8 mouse cellular contexts compared by ENCODE assay signal in the genomic region with DNA sequence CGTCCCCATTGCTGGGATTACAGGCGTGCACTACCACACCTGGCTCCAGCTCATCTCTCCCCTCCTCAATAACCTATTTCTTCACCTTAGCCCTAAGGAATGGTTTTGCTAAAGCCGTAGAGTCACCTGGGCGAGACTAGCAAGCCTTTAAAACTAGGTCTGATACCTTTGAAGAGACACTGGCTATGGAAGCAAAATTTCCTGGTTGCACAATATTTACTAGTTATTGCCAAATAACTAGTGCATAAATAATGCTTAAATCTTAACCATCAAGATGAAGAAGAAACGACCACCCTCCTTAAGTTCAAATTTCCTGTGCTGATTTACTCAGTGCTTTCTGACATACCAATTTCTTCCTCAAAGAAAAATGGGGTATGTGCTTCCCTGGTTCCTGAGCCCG. TPM values are rescaled to one million over a fixed set of nuclear protein-coding genes. Genes with fewer than 3 reads are reported as not detected.
A peak's percentile ranks its signal among the peaks of the same experiment; 100 is the strongest.
DNase-seq lines count a peak whose midpoint lies in the region; ATAC-seq and TF ChIP-seq lines count a peak whose summit lies in the region.

No protein-coding gene starts in this region.

- peaks cover 54% of the 10 kb centered on the region for H3K27me3 ChIP-seq in embryonic facial prominence, embryonic 12.5 days
- H3K27me3 ChIP-seq in intestine, embryonic 15.5 days (replicated peaks), result peaks cover 46% of the 10 kb centered on the region
- H3K27me3 ChIP-seq in neural tube, embryonic 12.5 days (replicated peaks), result peaks cover 49% of the 10 kb centered on the region

- peak overlapping the region; percentile 58 for H3K4me2 ChIP-seq in embryonic facial prominence, embryonic 12.5 days (replicated peaks)
- H3K4me2 ChIP-seq in intestine, embryonic 15.5 days (replicated peaks), result peak overlapping the region; percentile 72
- peak overlapping the region; percentile 83 for H3K4me2 ChIP-seq in neural tube, embryonic 12.5 days (replicated peaks)

- peak overlapping the region; percentile 81 for H3K4me3 ChIP-seq in left cerebral cortex, adult 2 months
- peak overlapping the region; percentile 31 for H3K4me3 ChIP-seq in embryonic facial prominence, embryonic 12.5 days
- H3K4me3 ChIP-seq in intestine, embryonic 15.5 days (replicated peaks), result peak overlapping the region; percentile 27
- peak overlapping the region; percentile 16; the same call in 1 of the 2 replicates for H3K4me3 ChIP-seq in neural tube, embryonic 12.5 days

- no peak overlapping the region for H3K9ac ChIP-seq in embryonic facial prominence, embryonic 12.5 days
- peak overlapping the region; percentile 20; the same call in 1 of the 2 replicates for H3K9ac ChIP-seq in intestine, embryonic 15.5 days
- no peak overlapping the region for H3K9ac ChIP-seq in neural tube, embryonic 12.5 days

- DNase-seq in left cerebral cortex, adult 2 months (ENCODE audit: extremely low spot score in 1 of 2, low spot score in 2 of 2), result no peak
- DNase-seq in left cerebral cortex, adult 18-20 months (ENCODE audit: low spot score in 2 of 2), result no peak
- DNase-seq in MN1 (ENCODE audit: low spot score), result no peak
- no peak for DNase-seq in ovary, postnatal 14 days (ENCODE audit: low spot score)
- DNase-seq in kidney, adult 11 months, result no peak

- peaks cover 27% of the 10 kb centered on the region for H3K4me1 ChIP-seq in embryonic facial prominence, embryonic 12.5 days
- H3K4me1 ChIP-seq in intestine, embryonic 15.5 days (replicated peaks), result peaks cover 26% of the 10 kb centered on the region
- peaks cover 33% of the 10 kb centered on the region for H3K4me1 ChIP-seq in neural tube, embryonic 12.5 days

- ATAC-seq in embryonic facial prominence, embryonic 12.5 days (ENCODE audit: insufficient number of reproducible peaks, insufficient read depth, low FRiP score, low TSS enrichment), result no peak
- ATAC-seq in intestine, embryonic 15.5 days, result no peak
- peak; percentile 1; the same call in 1 of the 2 replicates for ATAC-seq in neural tube, embryonic 12.5 days (ENCODE audit: low FRiP score, low read depth)

- H3K27ac ChIP-seq in left cerebral cortex, adult 2 months, result no peak overlapping the region
- no peak overlapping the region for H3K27ac ChIP-seq in embryonic facial prominence, embryonic 12.5 days
- no peak overlapping the region for H3K27ac ChIP-seq in intestine, embryonic 15.5 days
- H3K27ac ChIP-seq in neural tube, embryonic 12.5 days, result no peak overlapping the region

- TF ChIP-seq CTCF in left cerebral cortex, adult 2 months (IDR thresholded peaks at IDR 0.05), result no peak

- H3K36me3 ChIP-seq in embryonic facial prominence, embryonic 12.5 days, result no peaks in the 10 kb centered on the region
- no peaks in the 10 kb centered on the region for H3K36me3 ChIP-seq in intestine, embryonic 15.5 days
- no peaks in the 10 kb centered on the region for H3K36me3 ChIP-seq in neural tube, embryonic 12.5 days

- 19% methylated on average over 6 of the region's 6 CpGs for WGBS in embryonic facial prominence, embryonic 12.5 days
- WGBS in intestine, embryonic 15.5 days, result 12% methylated on average over 6 of the region's 6 CpGs
- 18% methylated on average over 6 of the region's 6 CpGs for WGBS in neural tube, embryonic 12.5 days

- no peaks in the 10 kb centered on the region for H3K9me3 ChIP-seq in embryonic facial prominence, embryonic 12.5 days
- no peaks in the 10 kb centered on the region for H3K9me3 ChIP-seq in intestine, embryonic 15.5 days
- no peaks in the 10 kb centered on the region for H3K9me3 ChIP-seq in neural tube, embryonic 12.5 days

- intact Hi-C loops in left cerebral cortex, adult 2 months (cut with DNase I), result loop anchor here (2.0 to 5.0 kb wide), 3 partner anchors 244 to 624 kb away; a partner anchor contains a TSS

RNA-seq across cellular contexts. Expression of a gene that starts 15.1 kb away (rescaled TPM):
- total RNA-seq in left cerebral cortex, adult 2 months (2021), result under 1 TPM; 0.28 to 0.29 TPM
- under 1 TPM; 0.23 TPM for total RNA-seq in left cerebral cortex, adult 18-20 months (2021)
- 0.24 and 0.35 TPM in 2 replicates for polyA plus RNA-seq in embryonic facial prominence, embryonic 12.5 days (2016; fragmentation: Nextera tagmentation; extraction: Ambion mirVana)
- not detected in 2 replicates for polyA plus RNA-seq in intestine, embryonic 15.5 days (2015; fragmentation: Nextera tagmentation; extraction: Ambion mirVana)
- polyA plus RNA-seq in neural tube, embryonic 12.5 days (2016; fragmentation: Nextera tagmentation; extraction: Ambion mirVana), result 39.1 and 47.0 TPM in 2 replicates

Comparison
In these comparisons a context has a peak if more than half of its experiments do, and no peak if none do; other contexts are left out.
1. H3K4me3 ChIP-seq: peak in every context shown above with its lines; median percentile 81 in left cerebral cortex, adult 2 months; 31 in embryonic facial prominence, embryonic 12.5 days; 27 in intestine, embryonic 15.5 days; 16 in neural tube, embryonic 12.5 days.
2. RNA of a gene that starts 15.1 kb away (polyA plus RNA-seq): 39.1 to 47.0 TPM in neural tube, embryonic 12.5 days; 0.24 to 0.35 TPM in embryonic facial prominence, embryonic 12.5 days and not detected in intestine, embryonic 15.5 days; every median in the first group is over 10 times any median in the second.
3. Peak in every context shown above with its lines, with median percentiles within 50 percentile points of each other: H3K4me2 ChIP-seq.